Mouse (Mus musculus): ENCODE measurements around the gene Hspa1a. TPM values are rescaled to one million over a fixed set of nuclear protein-coding genes. Genes with fewer than 3 reads are reported as not detected.
"Not testable (repeated sequence)": the region's sequence is repeated elsewhere in the genome, so short reads cannot be mapped to it uniquely, and the experiment has no call there.

The Hspa1a gene
- polyA plus RNA-seq, 1 experiment from 2014 or later: 1.9 TPM

GRCm38 (mm10) chr17:34948721-34949552 is 23.0 kb downstream of the Hspa1a start:
- DNase-seq (ENCODE audit: low spot score); H3K4me3 ChIP-seq (ENCODE audit: low read depth, low read length); H3K9ac ChIP-seq (ENCODE audit: low read length); H3K4me1 ChIP-seq (ENCODE audit: control insufficient read depth, insufficient read depth, low read length); H3K9me3 ChIP-seq (ENCODE audit: control insufficient read depth, low read length); ATAC-seq (ENCODE audit: insufficient read depth, low FRiP score, low TSS enrichment); H3K27ac ChIP-seq (ENCODE audit: low read depth, low read length); H3K4me2 ChIP-seq (ENCODE audit: low read depth); H3K27me3 ChIP-seq (ENCODE audit: control insufficient read depth, insufficient read depth, low read length): not testable (repeated sequence)
- WGBS: 65% methylated on average over 9 of the region's 9 CpGs
- peaks cover 11% of the 10 kb centered on the region for H3K36me3 ChIP-seq (ENCODE audit: control insufficient read depth, insufficient read depth, low read length)

GRCm38 (mm10) chr17:34947606-34948005 is 24.4 kb downstream of the Hspa1a start:
- Histone ChIP-seq H3K4me1 (ENCODE audit: control insufficient read depth, insufficient read depth, low read length) (peaks cover 7% of the 10 kb centered on the region; the same call in 1 of the 2 replicates), H3K4me2 (ENCODE audit: low read depth) (no peak overlapping the region), H3K9me3 (ENCODE audit: control insufficient read depth, low read length) (no peaks in the 10 kb centered on the region), H3K27ac (ENCODE audit: low read depth, low read length) (no peak overlapping the region), H3K36me3 (ENCODE audit: control insufficient read depth, insufficient read depth, low read length) (peaks cover 11% of the 10 kb centered on the region), H3K27me3 (ENCODE audit: control insufficient read depth, insufficient read depth, low read length) (no peaks in the 10 kb centered on the region), H3K4me3 (ENCODE audit: low read depth, low read length) (no peak overlapping the region), H3K9ac (ENCODE audit: low read length) (no peak overlapping the region)
- 34% methylated on average over 8 of the region's 8 CpGs for WGBS
- ATAC-seq (ENCODE audit: insufficient read depth, low FRiP score, low TSS enrichment): no peak
- peak; percentile 40 for DNase-seq (ENCODE audit: low spot score)

GRCm38 (mm10) chr17:34946486-34947140 is 25.3 kb downstream of the Hspa1a start:
- DNase-seq (ENCODE audit: low spot score): no peak
- H3K9me3 ChIP-seq (ENCODE audit: control insufficient read depth, low read length): no peaks in the 10 kb centered on the region
- H3K9ac ChIP-seq (ENCODE audit: low read length): no peak overlapping the region
- 92% methylated on average over 5 of the region's 5 CpGs for WGBS
- H3K27ac ChIP-seq (ENCODE audit: low read depth, low read length): no peak overlapping the region
- no peak for ATAC-seq (ENCODE audit: insufficient read depth, low FRiP score, low TSS enrichment)
- no peak overlapping the region for H3K4me3 ChIP-seq (ENCODE audit: low read depth, low read length)
- no peak overlapping the region for H3K4me2 ChIP-seq (ENCODE audit: low read depth)
- peaks cover 11% of the 10 kb centered on the region for H3K4me1 ChIP-seq (ENCODE audit: control insufficient read depth, insufficient read depth, low read length)
- no peaks in the 10 kb centered on the region for H3K27me3 ChIP-seq (ENCODE audit: control insufficient read depth, insufficient read depth, low read length)
- H3K36me3 ChIP-seq (ENCODE audit: control insufficient read depth, insufficient read depth, low read length): peaks cover 11% of the 10 kb centered on the region

- peaks cover 5% of the 10 kb centered on the region for H3K4me1 ChIP-seq (ENCODE audit: control insufficient read depth, insufficient read depth, low read length)
- no peak overlapping the region for H3K9ac ChIP-seq (ENCODE audit: low read length)
- DNase-seq (ENCODE audit: low spot score) (no peak), ATAC-seq (ENCODE audit: insufficient read depth, low FRiP score, low TSS enrichment) (no peak)
- no peak overlapping the region for H3K27ac ChIP-seq (ENCODE audit: low read depth, low read length)
- no peaks in the 10 kb centered on the region for H3K9me3 ChIP-seq (ENCODE audit: control insufficient read depth, low read length)
- H3K4me3 ChIP-seq (ENCODE audit: low read depth, low read length): no peak overlapping the region
- H3K4me2 ChIP-seq (ENCODE audit: low read depth): no peak overlapping the region
- H3K27me3 ChIP-seq (ENCODE audit: control insufficient read depth, insufficient read depth, low read length): no peaks in the 10 kb centered on the region
- no peaks in the 10 kb centered on the region for H3K36me3 ChIP-seq (ENCODE audit: control insufficient read depth, insufficient read depth, low read length)
Measured at GRCm38 (mm10) chr17:34944362-34944761, 27.6 kb downstream of the Hspa1a start.

- no peak for ATAC-seq (ENCODE audit: insufficient read depth, low FRiP score, low TSS enrichment)
- Histone ChIP-seq H3K4me2 (ENCODE audit: low read depth) (no peak overlapping the region), H3K36me3 (ENCODE audit: control insufficient read depth, insufficient read depth, low read length) (no peaks in the 10 kb centered on the region), H3K9me3 (ENCODE audit: control insufficient read depth, low read length) (no peaks in the 10 kb centered on the region), H3K27me3 (ENCODE audit: control insufficient read depth, insufficient read depth, low read length) (no peaks in the 10 kb centered on the region), H3K4me3 (ENCODE audit: low read depth, low read length) (no peak overlapping the region), H3K9ac (ENCODE audit: low read length) (no peak overlapping the region), H3K4me1 (ENCODE audit: control insufficient read depth, insufficient read depth, low read length) (peaks cover 5% of the 10 kb centered on the region), H3K27ac (ENCODE audit: low read depth, low read length) (no peak overlapping the region)
- no peak for DNase-seq (ENCODE audit: low spot score)
- 77% methylated on average over 4 of the region's 4 CpGs for WGBS
Measured at GRCm38 (mm10) chr17:34943128-34943815, 28.7 kb downstream of the Hspa1a start.

GRCm38 (mm10) chr17:34941344-34942041 is 30.5 kb downstream of the Hspa1a start:
- H3K27ac ChIP-seq (ENCODE audit: low read depth, low read length): no peak overlapping the region
- DNase-seq (ENCODE audit: low spot score) (no peak), ATAC-seq (ENCODE audit: insufficient read depth, low FRiP score, low TSS enrichment) (0 out of 2 replicates have a peak, but pooled peaks have one; percentile 53)
- H3K27me3 ChIP-seq (ENCODE audit: control insufficient read depth, insufficient read depth, low read length): no peaks in the 10 kb centered on the region
- no peaks in the 10 kb centered on the region for H3K36me3 ChIP-seq (ENCODE audit: control insufficient read depth, insufficient read depth, low read length)
- peaks cover 5% of the 10 kb centered on the region for H3K4me1 ChIP-seq (ENCODE audit: control insufficient read depth, insufficient read depth, low read length)
- H3K9me3 ChIP-seq (ENCODE audit: control insufficient read depth, low read length): no peaks in the 10 kb centered on the region
- peak overlapping the region; percentile 19 for H3K4me3 ChIP-seq (ENCODE audit: low read depth, low read length)
- peak overlapping the region; percentile 37 for H3K4me2 ChIP-seq (ENCODE audit: low read depth)
- 10% methylated on average over 15 of the region's 15 CpGs for WGBS
- H3K9ac ChIP-seq (ENCODE audit: low read length): no peak overlapping the region

- H3K27me3 ChIP-seq (ENCODE audit: control insufficient read depth, insufficient read depth, low read length): no peaks in the 10 kb centered on the region
- WGBS: 86% methylated on average over 6 of the region's 6 CpGs
- H3K4me2 ChIP-seq (ENCODE audit: low read depth): no peak overlapping the region
- no peak overlapping the region for H3K27ac ChIP-seq (ENCODE audit: low read depth, low read length)
- no peak overlapping the region for H3K9ac ChIP-seq (ENCODE audit: low read length)
- no peaks in the 10 kb centered on the region for H3K36me3 ChIP-seq (ENCODE audit: control insufficient read depth, insufficient read depth, low read length)
- ATAC-seq (ENCODE audit: insufficient read depth, low FRiP score, low TSS enrichment) (no peak), DNase-seq (ENCODE audit: low spot score) (no peak)
- H3K4me1 ChIP-seq (ENCODE audit: control insufficient read depth, insufficient read depth, low read length): peaks cover 5% of the 10 kb centered on the region
- no peak overlapping the region for H3K4me3 ChIP-seq (ENCODE audit: low read depth, low read length)
- H3K9me3 ChIP-seq (ENCODE audit: control insufficient read depth, low read length): no peaks in the 10 kb centered on the region
Measured at GRCm38 (mm10) chr17:34937960-34938505, 33.9 kb downstream of the Hspa1a start.

GRCm38 (mm10) chr17:34934830-34935229 is 37.1 kb downstream of the Hspa1a start:
- Histone ChIP-seq H3K36me3 (ENCODE audit: control insufficient read depth, insufficient read depth, low read length) (no peaks in the 10 kb centered on the region), H3K27ac (ENCODE audit: low read depth, low read length) (no peak overlapping the region), H3K9ac (ENCODE audit: low read length) (no peak overlapping the region), H3K4me1 (ENCODE audit: control insufficient read depth, insufficient read depth, low read length) (0 out of 2 replicates have a peak, but pooled peaks cover 4% of the 10 kb centered on the region), H3K4me2 (ENCODE audit: low read depth) (no peak overlapping the region), H3K4me3 (ENCODE audit: low read depth, low read length) (no peak overlapping the region), H3K27me3 (ENCODE audit: control insufficient read depth, insufficient read depth, low read length) (no peaks in the 10 kb centered on the region), H3K9me3 (ENCODE audit: control insufficient read depth, low read length) (no peaks in the 10 kb centered on the region)
- DNase-seq (ENCODE audit: low spot score) (no peak), ATAC-seq (ENCODE audit: insufficient read depth, low FRiP score, low TSS enrichment) (no peak)
- 51% methylated on average over 8 of the region's 8 CpGs for WGBS

Data from neural tube, embryonic 11.5 days (tissue).